Mouse (Mus musculus) embryonic fibroblast, embryonic 13.5 days (primary cell): ENCODE data around the gene Cdk5r1.

Experiments used
- CTCF ChIP-seq: IDR thresholded peaks from 2 replicates; pipeline ENCODE4 v1.5.1; 2011; ENCODE audit warnings: mild to moderate bottlenecking, control low read depth, low read length, moderate library complexity, borderline replicate concordance; ENCODE audit not compliant: insufficient read depth
- POLR2A ChIP-seq: IDR thresholded peaks from 2 replicates; pipeline ENCODE4 v1.6.1; 2011; ENCODE audit warnings: low read depth, mild to moderate bottlenecking, control low read depth, low read length, moderate library complexity

DNA sequence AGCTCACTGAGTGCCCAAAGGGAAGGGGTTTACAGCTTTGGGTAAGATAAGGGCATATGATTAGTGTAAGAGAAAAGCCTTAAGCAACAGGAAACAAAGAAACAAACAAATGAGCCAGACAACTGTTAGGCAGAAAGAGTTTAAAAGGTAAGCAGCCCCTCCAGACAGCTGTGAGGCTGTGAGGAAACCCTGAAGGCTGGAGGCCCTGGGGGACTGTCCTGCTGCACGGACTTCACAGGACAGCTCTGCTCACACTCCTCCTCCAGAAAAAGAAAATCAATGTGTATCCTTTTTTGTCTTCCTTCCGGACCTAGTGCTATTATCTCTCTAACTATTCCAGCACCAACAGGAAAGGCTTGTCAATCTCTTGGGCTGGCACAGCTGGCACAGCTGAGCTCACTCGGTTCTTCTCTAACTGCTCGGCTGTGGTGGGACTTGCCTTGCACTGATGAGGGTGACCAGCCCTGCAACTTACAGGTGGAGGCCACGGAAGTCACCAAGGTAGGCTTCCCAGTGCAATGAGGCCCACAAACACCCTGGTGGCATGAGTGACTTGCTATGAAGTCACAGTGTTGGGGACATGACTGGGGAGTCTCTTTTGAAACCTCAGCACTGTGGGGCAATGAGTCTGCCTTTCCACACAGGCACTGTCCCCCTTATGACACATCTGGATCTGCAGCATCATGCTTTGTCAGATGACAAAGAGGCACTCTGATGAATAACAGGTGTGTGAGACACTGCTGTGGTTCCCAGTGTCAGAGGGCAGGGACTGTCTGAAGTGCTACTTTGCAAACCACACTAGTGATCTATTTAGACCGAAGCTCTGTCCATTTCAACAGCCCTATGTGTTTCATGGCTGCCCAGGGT is 27.9 kb downstream of the Cdk5r1 start:
- TF ChIP-seq POLR2A (no peak), CTCF (no peak)
